Mouse (Mus musculus): Measurements from ENCODE around the gene Gm28035. TPM values are rescaled to one million over a fixed set of nuclear protein-coding genes. Genes with fewer than 3 reads are reported as not detected.
A peak's percentile ranks its signal among the peaks of the same experiment; 100 is the strongest.

The Gm28035 gene
- polyA plus RNA-seq (2015; fragmentation: Nextera tagmentation; extraction: Ambion mirVana) = 0.04 and 0.08 TPM in 2 replicates

GRCm38 (mm10) chr2:30240267-30240666 is at the start of gene Gm28035:
Gene Gm28035 (plus strand): TSS chr2:30240567.
- DNase-seq (ENCODE audit: low spot score) = no peak

DNA sequence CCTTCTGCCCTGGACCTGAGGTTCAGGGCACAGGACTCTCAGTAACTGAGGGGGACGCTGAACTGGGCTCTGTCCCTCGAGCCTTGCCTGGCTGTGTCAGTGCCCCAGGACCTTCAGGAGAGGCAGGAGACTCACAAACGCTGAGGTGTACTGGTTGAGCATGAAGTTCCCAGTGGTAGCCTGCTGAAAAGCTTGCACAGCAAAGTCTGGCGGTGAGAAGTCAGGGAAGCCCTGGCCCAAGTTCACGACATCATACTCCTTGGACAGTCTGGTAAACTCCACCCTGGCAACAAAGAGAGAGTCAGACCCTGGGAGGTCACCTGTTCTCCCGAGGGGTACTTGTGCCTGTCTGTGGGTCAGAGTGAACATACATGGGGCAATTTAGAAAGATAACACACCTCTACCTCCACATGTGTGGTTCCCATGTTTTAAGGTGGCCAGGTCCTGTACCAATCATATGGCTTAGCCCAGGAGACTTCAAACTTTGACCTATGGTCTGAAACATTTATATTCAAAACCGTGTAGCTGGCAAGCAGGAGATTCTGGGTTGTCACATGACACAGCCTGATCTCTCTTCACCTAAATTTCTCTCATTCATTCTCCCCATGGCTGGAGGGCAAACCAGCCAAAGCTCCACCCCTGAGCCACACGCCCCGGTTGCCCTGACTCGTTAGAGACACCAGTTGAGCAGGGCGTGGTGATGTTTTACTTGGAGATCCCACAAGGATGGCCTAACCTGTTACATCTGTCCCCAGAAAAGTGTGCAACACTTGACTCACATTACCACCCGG is 48.4 kb upstream of the Gm28035 start:
- no peak for DNase-seq (ENCODE audit: low spot score)

- DNase-seq (ENCODE audit: low spot score) = no peak
These were observed 45.7 kb upstream of the Gm28035 start for GRCm38 (mm10) chr2:30194656-30195055.

DNA sequence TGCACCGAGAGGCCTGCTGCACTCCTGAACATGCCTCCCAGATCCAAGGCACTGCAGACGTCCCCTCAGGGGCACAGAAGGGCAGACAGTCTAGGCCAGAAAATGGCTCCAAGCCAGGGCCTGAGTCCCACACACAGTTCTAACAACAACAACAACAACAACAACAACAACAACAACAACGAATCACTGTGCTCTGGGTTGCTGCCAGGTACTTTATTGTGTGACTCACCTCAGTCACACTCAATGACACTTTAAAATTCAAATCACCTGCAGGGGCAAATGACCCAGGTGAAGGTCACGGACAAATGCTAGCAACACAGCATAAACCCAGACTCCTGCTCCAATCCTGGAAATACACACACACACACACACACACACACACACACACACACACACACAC is 42.3 kb upstream of the Gm28035 start:
- no peak for DNase-seq (ENCODE audit: low spot score)

DNA sequence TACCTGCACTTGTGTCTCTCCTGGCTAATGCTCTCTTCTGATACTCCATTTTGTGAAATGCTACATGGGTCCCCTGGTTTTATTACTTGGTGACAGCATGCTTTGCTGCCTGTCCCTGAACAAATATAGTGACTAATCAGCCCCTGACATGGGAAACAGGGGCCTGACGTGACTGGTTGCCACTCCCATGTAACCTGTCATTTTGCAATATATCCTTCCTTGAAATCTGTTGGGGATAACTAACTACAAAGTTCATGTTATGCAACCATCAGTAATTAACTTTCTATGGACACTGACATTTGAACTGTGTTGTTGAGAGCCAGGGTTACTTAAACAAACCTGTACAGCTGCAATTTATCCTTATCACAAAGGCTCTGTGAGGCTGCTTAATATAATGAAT is 40.4 kb upstream of the Gm28035 start:
- DNase-seq (ENCODE audit: low spot score) = no peak

- no peak for DNase-seq (ENCODE audit: low spot score)
These were observed 39.9 kb upstream of the Gm28035 start for GRCm38 (mm10) chr2:30200388-30200925.

DNA sequence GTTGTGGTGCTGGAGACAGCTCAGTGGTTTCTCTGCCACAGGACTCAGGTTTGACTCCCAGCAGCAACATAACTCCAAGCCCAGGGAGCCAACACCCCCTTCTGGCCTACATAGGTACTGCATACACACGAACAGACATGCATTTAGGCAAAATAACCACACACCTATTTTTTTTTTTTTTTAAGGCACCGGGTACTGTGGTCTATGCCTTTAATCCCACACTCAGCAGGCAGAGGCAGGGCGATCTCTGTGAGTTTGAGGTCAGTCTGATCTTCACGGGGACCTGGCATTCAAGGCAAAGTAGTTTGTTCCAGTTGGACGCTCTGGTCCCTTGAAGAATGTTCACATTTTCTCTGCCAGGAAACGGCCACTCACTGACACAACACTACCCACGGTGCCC is 36.9 kb upstream of the Gm28035 start:
- peak; percentile 63 for DNase-seq (ENCODE audit: low spot score)

DNA sequence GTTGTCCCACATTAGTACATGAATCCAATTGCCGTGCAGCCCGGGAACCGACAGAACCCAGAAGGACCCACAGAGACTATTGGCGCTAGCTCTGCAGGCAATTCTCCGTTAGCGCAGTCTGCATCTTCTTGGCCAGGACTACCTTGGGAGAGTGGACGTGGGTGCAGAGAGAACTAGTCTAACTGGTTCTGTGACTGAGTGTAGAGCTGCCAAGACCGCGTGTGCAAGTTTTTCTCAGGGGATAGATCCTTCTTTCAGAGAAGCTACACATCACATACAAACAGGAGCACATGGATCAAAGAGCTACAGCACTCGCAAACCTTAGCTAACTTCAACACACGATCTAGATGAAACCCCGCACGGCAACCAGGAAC is 35.1 kb upstream of the Gm28035 start:
- no peak for DNase-seq (ENCODE audit: low spot score)

DNA sequence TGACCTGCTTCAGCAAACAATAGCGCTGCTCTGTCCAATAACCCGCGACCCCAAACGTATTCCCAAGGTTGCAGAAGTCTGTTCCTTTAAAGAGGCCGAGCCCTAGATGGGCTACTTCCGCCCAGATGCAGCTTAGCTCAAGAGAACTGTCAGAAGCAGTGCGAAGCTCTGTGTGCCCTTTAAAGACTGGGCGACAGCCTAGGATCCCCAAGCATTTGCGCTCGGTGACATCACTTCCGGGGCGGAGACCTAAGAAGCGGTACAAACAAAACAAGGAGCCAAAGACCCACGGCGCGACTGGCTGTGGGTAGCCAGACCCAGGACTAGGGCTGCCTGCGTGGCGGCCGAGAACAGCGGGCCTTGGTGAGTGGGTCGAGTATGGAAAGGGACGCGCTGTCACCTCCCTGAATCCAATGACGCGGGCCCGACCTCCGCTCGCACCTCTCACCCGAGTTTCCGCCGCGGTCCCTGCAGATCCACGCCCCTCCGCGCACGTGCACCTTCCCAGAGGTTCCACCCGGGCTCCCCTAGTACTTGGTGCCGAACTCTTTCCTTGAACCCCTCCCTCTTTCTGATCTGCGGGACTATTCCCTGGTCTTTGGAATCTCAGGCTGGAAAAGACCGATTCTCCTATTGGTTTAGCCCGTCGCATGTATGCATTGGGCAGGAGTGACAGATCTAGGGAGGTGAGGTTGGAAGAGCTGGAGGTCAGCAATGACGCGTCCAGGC is 34.6 kb upstream of the Gm28035 start, which contains the start of gene Kyat1:
Gene Kyat1, minus strand, starts transcription at position 219 of the 729 bp plus-strand sequence.
- DNase-seq (ENCODE audit: low spot score) = peak; percentile 96

DNA sequence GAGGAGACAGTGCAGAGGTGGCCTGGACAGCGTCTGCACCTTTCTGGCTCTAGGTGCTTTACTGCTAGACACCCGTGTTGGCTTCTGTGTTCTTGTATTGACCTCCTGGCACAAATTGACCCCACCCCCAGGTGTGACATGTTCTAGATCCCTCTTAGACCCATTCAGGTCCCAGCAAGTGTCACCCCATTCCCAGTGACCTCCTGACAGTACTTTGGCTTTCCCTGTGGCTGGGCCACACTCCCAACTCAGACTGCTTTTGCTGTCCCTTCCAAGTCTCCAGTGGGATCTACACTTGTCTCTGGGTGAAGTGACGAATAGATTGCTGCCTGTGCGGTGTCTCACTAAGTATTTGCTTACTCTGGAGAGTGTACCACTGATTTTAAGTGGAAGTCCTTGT is 33.0 kb upstream of the Gm28035 start:
- DNase-seq (ENCODE audit: low spot score) = no peak

GRCm38 (mm10) chr2:30207886-30208285 is 32.5 kb upstream of the Gm28035 start:
- DNase-seq (ENCODE audit: low spot score) = no peak

- no peak for DNase-seq (ENCODE audit: low spot score)
These were observed 28.8 kb upstream of the Gm28035 start for GRCm38 (mm10) chr2:30211408-30212168.

GRCm38 (mm10) chr2:30212169-30212545 is 28.2 kb upstream of the Gm28035 start:
- DNase-seq (ENCODE audit: low spot score) = no peak

GRCm38 (mm10) chr2:30212951-30213350 is 27.4 kb upstream of the Gm28035 start:
- no peak for DNase-seq (ENCODE audit: low spot score)

GRCm38 (mm10) chr2:30214745-30215144 is 25.6 kb upstream of the Gm28035 start:
- no peak for DNase-seq (ENCODE audit: low spot score)

DNA sequence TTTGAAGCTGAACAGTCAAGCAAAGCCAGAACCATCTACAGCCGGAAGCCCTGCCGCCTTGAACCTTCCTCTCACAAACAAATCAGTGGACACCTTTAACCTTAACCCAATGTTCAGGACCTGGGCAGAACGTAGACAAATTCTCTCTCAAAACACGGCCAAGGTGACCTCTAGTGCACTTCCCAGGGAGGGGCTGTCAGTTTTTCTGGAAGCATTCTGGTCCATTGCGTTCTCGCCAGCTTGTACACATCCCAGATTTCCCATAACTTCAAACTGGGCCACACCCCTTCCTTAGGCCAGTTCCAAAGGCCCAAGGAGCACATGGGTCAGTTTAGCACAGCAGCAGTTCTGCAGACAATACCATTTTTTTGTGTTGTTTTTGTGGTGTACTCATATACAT is 24.9 kb upstream of the Gm28035 start:
- no peak for DNase-seq (ENCODE audit: low spot score)

DNA sequence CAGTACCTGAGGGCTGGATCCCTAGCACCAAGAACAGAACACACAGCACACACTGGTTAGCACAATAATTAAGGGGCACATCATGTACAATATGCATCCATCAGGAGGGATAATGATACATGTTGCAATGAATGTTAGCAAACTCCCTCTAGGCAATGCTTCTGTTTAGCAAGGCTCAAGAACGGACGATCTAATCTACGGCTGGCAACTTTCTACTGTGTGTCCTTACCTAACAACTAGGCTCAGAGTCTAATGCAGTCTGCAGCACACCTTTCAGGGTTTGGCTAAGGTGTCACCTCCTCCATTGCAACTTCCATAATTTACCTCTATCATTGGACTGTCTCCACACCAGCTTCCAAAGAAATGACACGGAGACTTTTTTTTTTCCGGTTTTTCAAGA is 24.1 kb upstream of the Gm28035 start:
- no peak for DNase-seq (ENCODE audit: low spot score)

GRCm38 (mm10) chr2:30235593-30235992 is 4.8 kb upstream of the Gm28035 start:
- peak; percentile 47 for DNase-seq (ENCODE audit: low spot score)

DNA sequence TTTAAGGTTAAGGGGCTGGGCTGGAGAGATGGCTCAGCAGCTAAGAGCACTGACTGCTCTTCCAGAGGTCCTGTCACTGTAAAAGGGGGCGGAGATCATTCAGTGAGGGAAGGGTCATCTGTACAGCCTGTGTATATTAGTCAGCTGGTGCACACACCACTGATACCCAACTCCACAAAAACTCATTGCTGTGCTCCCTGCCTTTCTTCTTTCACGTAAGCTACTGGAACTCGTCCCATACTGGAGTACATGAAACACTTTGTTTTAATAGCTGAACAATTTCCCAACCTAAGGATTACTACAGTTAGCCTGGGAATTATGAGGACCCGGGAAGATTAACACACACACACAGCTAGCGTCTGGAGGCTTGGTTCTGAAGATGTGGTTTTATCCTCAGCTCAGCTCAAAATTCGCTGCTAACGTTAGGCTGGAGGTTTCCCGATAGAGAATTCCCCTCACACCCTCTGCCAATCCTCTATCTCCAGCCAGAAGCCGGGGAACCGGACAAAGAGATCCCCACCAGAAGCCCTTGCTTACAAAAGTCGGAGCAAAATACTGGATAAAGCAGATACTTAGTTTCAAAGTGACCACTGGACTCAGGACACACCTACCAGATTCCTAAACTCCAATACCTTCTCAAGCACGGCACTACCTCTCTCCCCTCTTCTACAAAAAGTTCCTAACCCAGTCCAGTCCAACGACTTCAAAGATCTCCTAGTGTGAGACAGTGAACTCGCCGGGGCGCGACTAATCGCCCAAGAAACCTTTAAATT is 3.8 kb upstream of the Gm28035 start:
- DNase-seq (ENCODE audit: low spot score) = no peak

DNA sequence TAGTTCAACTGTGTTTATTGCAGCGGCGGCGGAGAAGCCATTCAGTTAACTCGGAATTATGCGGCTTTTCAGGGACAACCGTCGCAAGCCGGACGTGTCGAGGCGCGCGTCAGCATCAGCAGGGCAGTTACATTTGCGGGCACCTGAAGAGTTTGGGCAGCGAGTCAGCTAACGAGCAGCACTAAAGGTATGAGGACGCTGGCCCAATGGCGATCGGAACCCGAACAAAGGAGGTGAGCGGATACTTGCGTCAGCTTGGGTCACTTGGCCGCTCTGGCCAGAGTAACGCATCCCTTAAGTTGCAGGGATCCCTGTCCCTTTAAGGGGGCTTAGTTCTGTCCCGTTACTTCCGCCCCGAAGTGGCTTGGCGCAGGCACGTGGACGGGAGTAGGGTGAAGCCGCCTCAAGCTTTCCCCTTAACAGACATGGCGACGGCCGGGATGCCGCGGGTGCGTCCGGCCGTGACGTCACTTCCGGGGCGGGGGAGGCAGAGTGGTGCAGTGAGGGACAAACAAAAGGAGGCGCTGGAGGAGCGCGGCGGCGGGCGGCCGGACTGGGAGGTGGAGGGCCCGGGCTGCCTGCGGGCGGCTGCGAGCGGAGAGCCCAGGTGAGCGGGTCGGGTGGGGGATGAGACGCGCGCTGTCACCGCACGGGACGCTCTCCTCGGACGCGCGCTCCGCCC is 3.0 kb upstream of the Gm28035 start, which contains the start of gene Lrrc8a:
Gene Lrrc8a, plus strand, starts transcription at position 517 of the 682 bp plus-strand sequence.
- peak; percentile 99 for DNase-seq (ENCODE audit: low spot score)
